Mouse (Mus musculus) ovary, postnatal 10 days (tissue): Measurements from ENCODE around the gene Gm11569.
"Not testable (repeated sequence)": the region's sequence is repeated elsewhere in the genome, so short reads cannot be mapped to it uniquely, and the experiment has no call there.

Source experiments
- DNase-seq: peaks from one replicate; pipeline ENCODE4 v3.0.0; 2022; ENCODE audit warnings: low spot score

The Gm11569 gene

GRCm38 (mm10) chr11:99798832-99799231 is at the start of gene Gm11569:
Gene Gm11569, minus strand, starts transcription at chr11:99798932.
- DNase-seq = not testable (repeated sequence)

- DNase-seq = no peak
Observed at GRCm38 (mm10) chr11:99846746-99847145, 48.0 kb upstream of the Gm11569 start.

- DNase-seq = no peak
Observed at GRCm38 (mm10) chr11:99842185-99842584, 43.5 kb upstream of the Gm11569 start.

- no peak for DNase-seq
Observed at GRCm38 (mm10) chr11:99837966-99838365, 39.2 kb upstream of the Gm11569 start, which contains the start of gene 2300003K06Rik. Gene 2300003K06Rik, minus strand, starts transcription at chr11:99838066.

- not testable (repeated sequence) for DNase-seq
Observed at GRCm38 (mm10) chr11:99815566-99815965, 16.8 kb upstream of the Gm11569 start, which contains the start of gene Gm11564. Gene Gm11564, minus strand, starts transcription at chr11:99815666.

GRCm38 (mm10) chr11:99809792-99810191 is 11.1 kb upstream of the Gm11569 start, which contains the start of gene Krtap4-13:
Gene Krtap4-13, minus strand, starts transcription at chr11:99809892.
- DNase-seq = not testable (repeated sequence)

- not testable (repeated sequence) for DNase-seq
Observed at GRCm38 (mm10) chr11:99804346-99804745, 5.6 kb upstream of the Gm11569 start, which contains the start of gene Gm11554. Gene Gm11554, minus strand, starts transcription at chr11:99804446.

GRCm38 (mm10) chr11:99793367-99793766 is 5.4 kb downstream of the Gm11569 start, which contains the start of gene Gm11596:
Gene Gm11596, minus strand, starts transcription at chr11:99793467.
- DNase-seq = no peak

- DNase-seq = not testable (repeated sequence)
Observed at GRCm38 (mm10) chr11:99784900-99785299, 13.8 kb downstream of the Gm11569 start, which contains the start of gene Krtap4-9. Gene Krtap4-9, plus strand, starts transcription at chr11:99785200.

GRCm38 (mm10) chr11:99780604-99781003 is 18.1 kb downstream of the Gm11569 start, which contains the start of gene Krtap4-8:
Gene Krtap4-8, minus strand, starts transcription at chr11:99780704.
- DNase-seq = no peak

GRCm38 (mm10) chr11:99778401-99778800 is 20.3 kb downstream of the Gm11569 start:
- no peak for DNase-seq

- DNase-seq = not testable (repeated sequence)
Observed at GRCm38 (mm10) chr11:99772813-99773212, 25.9 kb downstream of the Gm11569 start, which contains the start of gene Gm11595. Gene Gm11595, minus strand, starts transcription at chr11:99772913.

GRCm38 (mm10) chr11:99768410-99768809 is 30.3 kb downstream of the Gm11569 start:
- DNase-seq = no peak

GRCm38 (mm10) chr11:99758877-99759276 is 39.9 kb downstream of the Gm11569 start:
- DNase-seq = no peak
